Mouse (Mus musculus): ENCODE results near the gene Styxl1. TPM values are rescaled to one million over a fixed set of nuclear protein-coding genes. Genes with fewer than 3 reads are reported as not detected.

Styxl1 gene
- 0.60 TPM in 1 of 2 replicates, not detected in the other for total RNA-seq (2023)

DNA sequence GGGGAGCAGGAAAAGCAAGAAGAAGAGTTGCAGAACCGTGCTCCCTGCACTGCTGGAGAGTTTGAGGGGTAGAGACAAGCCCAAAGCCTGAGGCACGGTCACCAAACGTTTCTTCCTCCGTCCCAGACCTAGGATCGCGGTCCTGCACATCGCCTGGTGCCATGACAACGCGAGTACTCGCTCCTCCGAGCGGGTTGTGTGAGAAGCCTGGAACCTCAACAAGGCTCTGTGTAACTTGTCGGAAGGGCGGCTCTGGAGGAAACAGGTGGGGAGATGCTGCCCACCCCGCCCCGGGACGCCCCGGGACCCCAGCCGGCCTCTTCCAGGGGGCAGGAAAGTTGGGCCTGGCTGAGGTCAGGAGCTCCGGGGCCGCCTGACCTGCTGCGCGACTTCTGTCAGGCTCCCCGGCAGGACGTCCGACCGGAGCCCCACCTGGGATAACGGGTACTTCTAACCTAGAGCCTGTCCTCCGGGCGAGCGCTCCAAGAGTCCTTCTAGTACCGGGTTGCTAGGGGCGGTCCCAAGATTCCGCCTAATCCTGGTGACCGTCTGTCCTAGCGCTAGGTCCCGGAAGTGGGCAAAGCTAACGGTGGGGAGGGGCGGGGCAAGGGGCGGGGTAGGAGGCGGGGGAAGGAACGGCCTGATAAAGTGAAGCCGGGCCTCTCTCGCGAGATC is at the start of gene Styxl1:
Gene Styxl1, minus strand, starts transcription at position 590 of the 675 bp plus-strand sequence.

DNA sequence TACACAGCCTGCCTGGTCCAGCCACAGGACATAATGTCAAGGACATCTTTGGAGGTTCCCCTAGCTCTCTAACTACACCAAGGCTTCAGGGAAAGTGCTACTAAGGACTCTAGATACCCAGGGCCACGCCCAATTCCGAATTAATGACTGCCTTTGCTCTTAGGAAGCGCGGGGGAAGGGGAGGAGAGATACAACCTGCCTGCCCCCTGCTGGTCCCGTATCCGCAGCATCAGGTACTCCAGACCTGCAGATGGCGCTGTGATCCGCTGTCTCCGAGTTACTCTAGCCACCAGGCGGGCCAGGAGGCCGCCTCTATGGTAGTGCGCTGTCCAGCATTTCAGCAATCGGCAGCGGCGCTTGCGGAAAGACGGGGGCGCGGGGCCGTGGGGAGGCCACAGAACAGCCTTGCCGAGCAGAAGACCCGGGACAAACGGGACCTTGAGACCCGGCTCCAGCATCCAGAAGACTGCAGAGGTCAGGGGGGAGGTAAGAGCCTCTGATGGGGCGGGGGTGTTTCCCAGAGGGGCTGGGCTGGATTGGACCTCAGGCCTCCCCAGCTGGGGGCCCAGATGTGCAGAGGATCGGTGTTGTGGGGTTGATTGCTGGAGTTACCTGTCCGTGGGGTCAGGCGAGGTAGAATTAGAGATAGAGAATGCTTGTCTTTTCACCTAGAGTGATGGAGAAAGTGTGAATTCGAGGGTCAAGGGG is 28.5 kb upstream of the Styxl1 start, which contains the start of gene Srrm3:
Gene Srrm3, plus strand, starts transcription at position 336 of the 708 bp plus-strand sequence.

DNA sequence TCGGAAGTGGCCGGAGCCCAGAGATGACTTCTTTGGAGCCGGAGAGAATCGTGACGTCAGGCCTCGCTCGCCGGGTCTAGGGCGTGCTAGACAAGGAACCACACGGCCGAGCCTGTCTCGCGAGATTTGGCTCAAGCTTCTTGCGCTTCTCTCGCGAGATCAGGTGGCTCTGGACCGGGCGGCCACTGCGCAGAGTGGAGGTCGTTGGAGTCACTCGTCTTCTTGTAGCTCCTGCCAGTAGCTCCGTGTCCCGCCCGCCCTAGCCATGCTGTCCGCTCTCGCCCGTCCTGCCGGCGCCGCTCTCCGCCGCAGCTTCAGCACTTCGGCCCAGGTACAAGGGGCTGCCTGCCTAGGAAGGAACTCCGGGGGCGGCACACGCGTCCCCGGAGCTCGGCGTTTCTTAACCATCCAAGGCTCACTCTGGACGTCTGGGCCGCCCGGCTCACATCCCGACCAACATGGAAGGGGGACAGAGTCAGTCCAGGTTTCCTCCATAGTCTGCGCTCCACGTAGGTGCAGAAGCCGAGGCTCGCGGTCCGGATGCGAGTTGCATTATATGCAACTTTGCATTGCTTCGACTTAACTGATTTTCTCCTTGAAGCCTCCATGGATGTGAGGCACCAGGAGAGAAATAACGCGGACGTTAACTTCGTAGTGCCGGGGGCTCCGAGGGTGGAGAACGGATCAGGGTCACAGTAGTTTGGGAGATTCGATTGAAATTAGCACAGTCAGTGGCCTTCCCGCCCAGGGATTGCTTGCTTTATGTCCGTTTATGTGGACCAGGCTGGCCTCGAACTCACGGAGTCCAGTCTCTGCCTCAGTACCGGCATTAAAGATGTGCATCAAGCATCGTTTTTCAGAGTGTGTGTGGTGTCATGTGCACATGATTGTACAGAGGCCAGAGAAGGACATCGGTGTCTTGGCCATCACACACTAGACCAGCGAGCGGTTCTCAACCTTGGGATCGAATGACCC is 573 bp upstream of the Styxl1 start, which contains the start of gene Mdh2:
Gene Mdh2, plus strand, starts transcription at position 10 of the 975 bp plus-strand sequence.

DNA sequence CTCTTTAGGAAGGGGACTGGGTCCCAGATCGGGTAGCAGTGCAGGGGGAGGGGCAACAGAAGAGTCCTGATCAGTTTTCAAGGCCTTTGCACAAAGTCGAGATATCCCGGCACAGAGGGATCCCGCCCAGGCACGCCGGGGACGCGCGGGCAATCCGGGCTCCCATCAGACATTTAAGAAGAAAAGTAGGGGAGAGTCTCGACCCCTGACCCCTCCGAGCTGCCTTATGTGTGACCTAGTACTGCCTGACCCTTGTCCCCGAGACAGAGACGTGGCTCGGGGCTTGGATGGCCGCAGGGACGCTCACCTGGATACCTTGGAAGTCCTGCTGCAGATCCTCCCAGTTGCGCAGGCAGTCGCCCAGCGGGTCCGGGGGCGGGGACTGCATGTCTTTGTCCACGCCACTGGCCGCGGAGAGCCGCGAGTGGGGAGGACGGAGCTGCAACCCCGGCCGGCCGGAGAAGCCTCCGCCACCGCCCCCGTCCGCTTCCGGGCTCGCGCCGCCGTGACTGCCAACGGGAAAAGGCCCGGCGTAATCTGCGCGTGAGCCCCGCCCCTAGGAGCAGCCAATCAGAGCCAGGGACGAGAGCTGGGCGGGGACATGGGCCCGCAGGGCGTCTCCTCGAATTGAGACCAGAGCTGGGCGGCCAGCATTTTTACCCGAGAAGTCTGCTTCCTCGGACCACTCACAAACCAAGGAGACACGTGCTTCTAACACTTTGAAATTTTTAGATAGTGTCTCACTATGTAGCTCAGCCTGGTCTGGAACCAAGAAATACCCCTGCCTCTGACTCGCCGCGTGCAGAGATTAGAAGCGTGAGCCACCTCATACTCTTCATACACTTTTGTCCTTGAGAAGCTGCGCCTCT is 34.2 kb downstream of the Styxl1 start, which contains the start of gene Tmem120a:
Gene Tmem120a, minus strand, starts transcription at position 708 of the 869 bp plus-strand sequence.

Other genes with a start within 250 kb of the Styxl1 start
- gene Hip1, start 233.3 kb downstream of the Styxl1 start, total RNA-seq (2023), result 33.5 and 37.3 TPM in 2 replicates
- gene Ccl26, start 214.8 kb downstream of the Styxl1 start, total RNA-seq (2023), result not detected in 2 replicates
- gene Ccl24, start 205.3 kb downstream of the Styxl1 start, total RNA-seq (2023), result 0.32 TPM in 1 of 2 replicates, not detected in the other
- gene Rhbdd2, start 145.8 kb downstream of the Styxl1 start, total RNA-seq (2023), result 4.6 and 6.9 TPM in 2 replicates
- gene Por, start 108.4 kb downstream of the Styxl1 start, total RNA-seq (2023), result 122 and 139 TPM in 2 replicates
- 38.9 and 44.9 TPM in 2 replicates for gene Tmem120a, start 33.9 kb downstream of the Styxl1 start, total RNA-seq (2023)
- gene Mdh2, start 95 bp upstream of the Styxl1 start, total RNA-seq (2023), result 205 and 300 TPM in 2 replicates
- gene Srrm3, start 28.5 kb upstream of the Styxl1 start, total RNA-seq (2023), result 0.86 TPM in 1 of 2 replicates, not detected in the other
- not detected in 2 replicates for gene Hspb1, start 109.5 kb upstream of the Styxl1 start, total RNA-seq (2023)
- gene Ywhag, start 156.2 kb upstream of the Styxl1 start, total RNA-seq (2023), result 96.6 and 115 TPM in 2 replicates
- gene Ssc4d, start 196.1 kb upstream of the Styxl1 start, total RNA-seq (2023), result 3.9 and 6.1 TPM in 2 replicates
- not detected in 2 replicates for gene Zp3, start 201.7 kb upstream of the Styxl1 start, total RNA-seq (2023)
- 17.0 and 21.8 TPM in 2 replicates for gene Dtx2, start 216.4 kb upstream of the Styxl1 start, total RNA-seq (2023)